ENCODE assay signal across 8 mouse cellular contexts in the genomic region with DNA sequence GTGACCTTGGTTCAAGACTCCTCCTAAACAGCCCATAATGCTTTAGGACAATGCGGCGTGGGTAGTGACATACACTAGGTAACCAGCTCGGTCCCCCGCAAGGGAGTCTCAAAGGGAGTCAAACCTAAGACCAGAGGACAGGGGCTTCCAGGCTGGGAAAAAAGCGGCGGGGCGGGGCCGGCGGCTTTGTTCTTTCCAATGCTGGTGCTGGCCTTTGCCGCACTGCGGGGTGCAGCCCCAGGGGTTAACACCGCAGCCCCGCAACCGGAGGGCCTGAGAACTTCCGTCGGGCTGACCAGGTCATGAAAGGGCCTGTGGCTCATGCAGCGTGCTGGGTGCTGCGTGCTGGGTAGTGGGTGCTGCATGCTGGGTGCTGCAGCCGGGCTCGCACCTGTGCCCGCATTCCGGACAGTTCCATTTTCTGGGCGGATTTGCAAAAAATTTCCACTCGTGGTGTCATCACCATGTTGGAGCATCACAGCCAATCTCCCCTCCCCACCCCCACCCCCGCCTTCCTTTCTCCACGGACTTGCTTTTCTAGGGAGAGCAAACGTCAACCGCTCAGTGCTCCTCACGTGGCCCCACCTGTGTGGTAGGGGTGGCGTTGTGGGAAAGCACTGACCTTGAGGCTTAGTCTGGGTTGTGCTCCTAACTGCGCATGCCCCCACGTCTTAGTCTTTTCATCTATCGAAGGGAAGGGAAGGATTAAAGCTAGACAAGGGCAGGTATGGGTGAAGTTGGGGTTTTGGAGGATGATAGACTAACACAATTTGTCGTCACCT. TPM values are rescaled to one million over a fixed set of nuclear protein-coding genes. Genes with fewer than 3 reads are reported as not detected.
A peak's percentile ranks its signal among the peaks of the same experiment; 100 is the strongest.
DNase-seq lines count a peak whose midpoint lies in the region; ATAC-seq and TF ChIP-seq lines count a peak whose summit lies in the region.

No protein-coding gene starts in this region.

- H3K9me3 ChIP-seq in neural tube, embryonic 11.5 days (ENCODE audit: control insufficient read depth, low read length) = no peaks in the 10 kb centered on the region
- H3K9me3 ChIP-seq in kidney, embryonic 15.5 days (replicated peaks) = no peaks in the 10 kb centered on the region
- no peaks in the 10 kb centered on the region for H3K9me3 ChIP-seq in lung, postnatal 0 days (ENCODE audit: low read length)

- no peak for ATAC-seq in neural tube, embryonic 11.5 days (ENCODE audit: insufficient read depth, low FRiP score, low TSS enrichment)
- ATAC-seq in kidney, embryonic 15.5 days (replicated peaks; ENCODE audit: low FRiP score) = no peak
- ATAC-seq in lung, postnatal 0 days = no peak

- no peak overlapping the region for H3K27ac ChIP-seq in neural tube, embryonic 11.5 days (ENCODE audit: low read depth, low read length)
- no peak overlapping the region for H3K27ac ChIP-seq in kidney, embryonic 15.5 days
- no peak overlapping the region for H3K27ac ChIP-seq in lung, postnatal 0 days (ENCODE audit: low read length)

- TF ChIP-seq EP300 in lung, postnatal 0 days (IDR thresholded peaks at IDR 0.05) = no peak

- 0 out of 2 replicates have a peak overlapping the region, but pooled peaks have one; percentile 30 for H3K9ac ChIP-seq in neural tube, embryonic 11.5 days (ENCODE audit: low read length)
- H3K9ac ChIP-seq in kidney, embryonic 15.5 days = no peak overlapping the region
- H3K9ac ChIP-seq in lung, postnatal 0 days (replicated peaks; ENCODE audit: low read depth) = no peak overlapping the region

- H3K4me1 ChIP-seq in neural tube, embryonic 11.5 days (ENCODE audit: control insufficient read depth, insufficient read depth, low read length) = peaks cover 13% of the 10 kb centered on the region
- peaks cover 27% of the 10 kb centered on the region for H3K4me1 ChIP-seq in kidney, embryonic 15.5 days
- no peaks in the 10 kb centered on the region for H3K4me1 ChIP-seq in lung, postnatal 0 days (ENCODE audit: insufficient read depth, low read depth, low read length)

- no peak for DNase-seq in neural tube, embryonic 11.5 days (ENCODE audit: low spot score)
- DNase-seq in neural tube, embryonic 10.5 days (ENCODE audit: extremely low spot score, low spot score) = no peak
- DNase-seq in cerebellum, postnatal 36 days = peak; percentile 57 to 68
- peak; percentile 52 for DNase-seq in thymus, postnatal 14 days
- no peak for DNase-seq in B cell, adult 2 months
- no peak for DNase-seq in lung, postnatal 0 days (ENCODE audit: low spot score)
- DNase-seq in left cerebral cortex, postnatal 36 days (ENCODE audit: low spot score in 2 of 2) = no peak

- whole genome bisulfite sequencing in neural tube, embryonic 11.5 days = 26% methylated on average over 34 of the region's 34 CpGs
- 28% methylated on average over 34 of the region's 34 CpGs for WGBS in kidney, embryonic 15.5 days
- WGBS in lung, postnatal 0 days = 41% methylated on average over 34 of the region's 34 CpGs

- no peaks in the 10 kb centered on the region; the same call in 1 of the 2 replicates for H3K27me3 ChIP-seq in neural tube, embryonic 11.5 days (ENCODE audit: control insufficient read depth, insufficient read depth, low read length)
- peaks cover 47% of the 10 kb centered on the region for H3K27me3 ChIP-seq in kidney, embryonic 15.5 days
- H3K27me3 ChIP-seq in lung, postnatal 0 days (replicated peaks; ENCODE audit: insufficient read depth, low read length) = peaks cover 9% of the 10 kb centered on the region; the same call in 1 of the 2 replicates

- peak overlapping the region; percentile 19; the same call in 1 of the 2 replicates for H3K4me2 ChIP-seq in neural tube, embryonic 11.5 days (ENCODE audit: low read depth)
- H3K4me2 ChIP-seq in kidney, embryonic 15.5 days = peak overlapping the region; percentile 35
- H3K4me2 ChIP-seq in lung, postnatal 0 days (replicated peaks; ENCODE audit: low read depth, low read length) = no peak overlapping the region

- H3K36me3 ChIP-seq in neural tube, embryonic 11.5 days (ENCODE audit: control insufficient read depth, insufficient read depth, low read length) = no peaks in the 10 kb centered on the region
- no peaks in the 10 kb centered on the region for H3K36me3 ChIP-seq in kidney, embryonic 15.5 days
- no peaks in the 10 kb centered on the region for H3K36me3 ChIP-seq in lung, postnatal 0 days (ENCODE audit: insufficient read depth, low read length)

- intact Hi-C loops in left cerebral cortex, postnatal 36 days (cut with DNase I) = no loop called here

- TF ChIP-seq CTCF in lung, postnatal 0 days (IDR thresholded peaks at IDR 0.05) = no peak

- peak overlapping the region; percentile 10; the same call in 1 of the 2 replicates for H3K4me3 ChIP-seq in neural tube, embryonic 11.5 days (ENCODE audit: low read depth, low read length)
- H3K4me3 ChIP-seq in kidney, embryonic 15.5 days (replicated peaks) = no peak overlapping the region
- no peak overlapping the region for H3K4me3 ChIP-seq in lung, postnatal 0 days (ENCODE audit: low read depth, low read length)

RNA-seq across cellular contexts. Expression of a gene that starts 14.3 kb away (rescaled TPM):
- polyA plus RNA-seq in neural tube, embryonic 11.5 days (2014; fragmentation: Nextera tagmentation; extraction: Ambion mirVana) = 3,693 and 3,815 TPM in 2 replicates
- 1,708 and 1,728 TPM in 2 replicates for polyA plus RNA-seq in kidney, embryonic 15.5 days (2015; fragmentation: Nextera tagmentation; extraction: Ambion mirVana)
- 260 and 357 TPM in 2 replicates for polyA plus RNA-seq in lung, postnatal 0 days (2015; fragmentation: Nextera tagmentation; extraction: Ambion mirVana)
- 1,000 to 10,000 TPM; 1,022 to 1,141 TPM for total RNA-seq in left cerebral cortex, postnatal 36 days (2021)

RNA-seq across cellular contexts. Expression of a gene that starts 42.7 kb away (rescaled TPM):
- polyA plus RNA-seq in neural tube, embryonic 11.5 days (2014; fragmentation: Nextera tagmentation; extraction: Ambion mirVana) = 2.0 and 2.2 TPM in 2 replicates
- polyA plus RNA-seq in kidney, embryonic 15.5 days (2015; fragmentation: Nextera tagmentation; extraction: Ambion mirVana) = 3.2 and 3.5 TPM in 2 replicates
- polyA plus RNA-seq in lung, postnatal 0 days (2015; fragmentation: Nextera tagmentation; extraction: Ambion mirVana) = 27.5 and 33.0 TPM in 2 replicates
- 10 to 100 TPM; 56.5 to 65.6 TPM for total RNA-seq in left cerebral cortex, postnatal 36 days (2021)

RNA-seq across cellular contexts. Expression of a gene that starts 57.0 kb away (rescaled TPM):
- 6.5 and 8.1 TPM in 2 replicates for polyA plus RNA-seq in neural tube, embryonic 11.5 days (2014; fragmentation: Nextera tagmentation; extraction: Ambion mirVana)
- 16.7 and 17.8 TPM in 2 replicates for polyA plus RNA-seq in kidney, embryonic 15.5 days (2015; fragmentation: Nextera tagmentation; extraction: Ambion mirVana)
- 0.84 and 1.6 TPM in 2 replicates for polyA plus RNA-seq in lung, postnatal 0 days (2015; fragmentation: Nextera tagmentation; extraction: Ambion mirVana)
- under 1 TPM in 1 of 2 experiments, not detected in 1; 0.32 TPM for total RNA-seq in left cerebral cortex, postnatal 36 days (2021)

RNA-seq across cellular contexts. Expression of a gene that starts 57.7 kb away (rescaled TPM):
- 6.9 and 11.4 TPM in 2 replicates for polyA plus RNA-seq in neural tube, embryonic 11.5 days (2014; fragmentation: Nextera tagmentation; extraction: Ambion mirVana)
- polyA plus RNA-seq in kidney, embryonic 15.5 days (2015; fragmentation: Nextera tagmentation; extraction: Ambion mirVana) = 14.0 and 15.7 TPM in 2 replicates
- 14.1 and 16.2 TPM in 2 replicates for polyA plus RNA-seq in lung, postnatal 0 days (2015; fragmentation: Nextera tagmentation; extraction: Ambion mirVana)
- 1 to 10 TPM; 6.7 to 7.5 TPM for total RNA-seq in left cerebral cortex, postnatal 36 days (2021)

Comparison
In these comparisons a context has a peak if more than half of its experiments do, and no peak if none do; other contexts are left out.
1. DNase-seq: peak in cerebellum, postnatal 36 days (2 of 2) and thymus, postnatal 14 days (single experiment); none in neural tube, embryonic 11.5 days (single experiment), neural tube, embryonic 10.5 days (single experiment), B cell, adult 2 months (0 of 2), lung, postnatal 0 days (single experiment) and left cerebral cortex, postnatal 36 days (0 of 2).